In the genomic region with DNA sequence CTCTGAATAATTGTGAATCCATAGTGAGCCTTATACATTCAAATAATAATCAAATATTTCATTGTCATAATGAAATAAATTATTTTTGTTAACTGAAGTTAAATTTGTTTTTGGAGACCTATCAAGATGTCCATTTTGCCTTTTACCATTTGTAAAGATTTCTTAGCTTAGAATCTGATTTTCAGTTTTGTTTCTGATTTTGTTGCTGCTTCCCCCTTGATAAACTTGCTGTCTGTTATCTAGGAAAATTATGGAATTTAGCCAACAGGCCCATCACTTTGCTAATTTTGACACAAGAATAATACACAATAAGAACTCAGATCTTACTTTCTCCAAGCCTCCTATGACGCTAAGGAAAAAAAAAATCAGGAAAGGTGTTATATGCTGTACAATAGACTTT, we compare ENCODE assay signal across 25 mouse cellular contexts. TPM values are rescaled to one million over a fixed set of nuclear protein-coding genes. Genes with fewer than 3 reads are reported as not detected.
"Had no signal": no experiment of that assay in that cellular context is flagged by ENCODE, and none has a peak within 500 bp of the region (broad histone marks: within the 10 kb centered on the region; RNA-seq: fewer than 3 reads in every experiment).

No protein-coding gene starts in this region.

- H3K4me2 ChIP-seq: neural tube, embryonic 13.5 days; neural tube, embryonic 15.5 days; stomach, embryonic 15.5 days had no signal

- H3K4me1 ChIP-seq: neural tube, embryonic 13.5 days; neural tube, embryonic 15.5 days; stomach, embryonic 15.5 days had no signal

- H3K4me3 ChIP-seq: neural tube, embryonic 13.5 days; neural tube, embryonic 15.5 days; stomach, embryonic 15.5 days had no signal

- H3K36me3 ChIP-seq: neural tube, embryonic 13.5 days; neural tube, embryonic 15.5 days; stomach, embryonic 15.5 days had no signal

- H3K27me3 ChIP-seq: neural tube, embryonic 13.5 days; neural tube, embryonic 15.5 days; stomach, embryonic 15.5 days had no signal

- H3K9me3 ChIP-seq: neural tube, embryonic 13.5 days; neural tube, embryonic 15.5 days; stomach, embryonic 15.5 days had no signal

- H3K27ac ChIP-seq: neural tube, embryonic 13.5 days; neural tube, embryonic 15.5 days; stomach, embryonic 15.5 days; stomach, postnatal 0 days had no signal

- DNase-seq: retina, postnatal 1 day; right cerebral cortex, adult 18-20 months; right cerebral cortex, postnatal 14 days; right cerebral cortex, postnatal 25 days; right cerebral cortex, postnatal 4 days; spleen, adult 18-20 months; thymus, adult 18-20 months; thymus, adult 2 months; thymus, postnatal 14 days; thymus, postnatal 25 days; thymus, postnatal 36 days; thymus, postnatal 4 days had no signal

- H3K9ac ChIP-seq: neural tube, embryonic 13.5 days; neural tube, embryonic 15.5 days; stomach, embryonic 15.5 days had no signal

RNA-seq across cellular contexts. Expression of gene Clec4d, which starts 1.0 kb away (rescaled TPM):
- polyA plus RNA-seq: neural tube, embryonic 13.5 days; neural tube, embryonic 14.5 days; neural tube, embryonic 15.5 days; small intestine, adult 2 months; stomach, embryonic 14.5 days; testis, adult 2 months had no signal

RNA-seq across cellular contexts. Expression of gene Clec4e, which starts 28.8 kb away (rescaled TPM):
- polyA plus RNA-seq: neural tube, embryonic 13.5 days; neural tube, embryonic 14.5 days; neural tube, embryonic 15.5 days; small intestine, adult 2 months; stomach, embryonic 14.5 days; stomach, postnatal 0 days; testis, adult 2 months had no signal

RNA-seq across cellular contexts. Expression of gene Clec4n, which starts 31.2 kb away (rescaled TPM):
- polyA plus RNA-seq: neural tube, embryonic 14.5 days had no signal

RNA-seq across cellular contexts. Expression of gene Vmn2r19, which starts 47.3 kb away (rescaled TPM):
- total RNA-seq: neutrophil, adult 5-6 weeks had no signal
- polyA plus RNA-seq: neural tube, embryonic 13.5 days; neural tube, embryonic 14.5 days; neural tube, embryonic 15.5 days; small intestine, adult 2 months; spleen, adult 2 months; stomach, embryonic 14.5 days; stomach, embryonic 15.5 days; stomach, embryonic 16.5 days; stomach, postnatal 0 days; thymus, adult 2 months; thymus, postnatal 0 days; urinary bladder, adult 2 months had no signal
